Mouse (Mus musculus): ENCODE measurements around the gene Coa3.
"Not testable (repeated sequence)": the region's sequence is repeated elsewhere in the genome, so short reads cannot be mapped to it uniquely, and the experiment has no call there.

Coa3 gene

GRCm38 (mm10) chr11:101278223-101279192 lies at the start of gene Coa3, which contains the start of gene Cntd1:
Gene Coa3, minus strand, starts transcription at chr11:101279114.
Gene Cntd1, plus strand, starts transcription at chr11:101279012.
- DNase-seq (ENCODE audit: low spot score in 2 of 2), result peak; percentile 80 to 81

GRCm38 (mm10) chr11:101327311-101327710 lies 48.4 kb upstream of the Coa3 start:
- no peak for DNase-seq (ENCODE audit: low spot score in 2 of 2)

- DNase-seq (ENCODE audit: low spot score in 2 of 2), result no peak
Measured at GRCm38 (mm10) chr11:101326147-101326546, 47.2 kb upstream of the Coa3 start.

GRCm38 (mm10) chr11:101325201-101325600 lies 46.3 kb upstream of the Coa3 start:
- DNase-seq (ENCODE audit: low spot score in 2 of 2), result not testable (repeated sequence)

- no peak for DNase-seq (ENCODE audit: low spot score in 2 of 2)
Measured at GRCm38 (mm10) chr11:101324763-101325162, 45.8 kb upstream of the Coa3 start, which contains the start of gene Aoc2. Gene Aoc2, plus strand, starts transcription at chr11:101325063.

- DNase-seq (ENCODE audit: low spot score in 2 of 2), result peak; percentile 14 to 50
Measured at GRCm38 (mm10) chr11:101323609-101324008, 44.7 kb upstream of the Coa3 start.

GRCm38 (mm10) chr11:101316501-101316917 lies 37.6 kb upstream of the Coa3 start:
- DNase-seq (ENCODE audit: low spot score in 2 of 2), result no peak

- DNase-seq (ENCODE audit: low spot score in 2 of 2), result peak; percentile 82 to 85
Measured at GRCm38 (mm10) chr11:101315665-101316500, 37.0 kb upstream of the Coa3 start, which contains the start of gene Psme3. Gene Psme3, plus strand, starts transcription at chr11:101316213.

GRCm38 (mm10) chr11:101315082-101315650 lies 36.3 kb upstream of the Coa3 start:
- no peak for DNase-seq (ENCODE audit: low spot score in 2 of 2)

GRCm38 (mm10) chr11:101314567-101314966 lies 35.7 kb upstream of the Coa3 start:
- no peak for DNase-seq (ENCODE audit: low spot score in 2 of 2)

- DNase-seq (ENCODE audit: low spot score in 2 of 2), result no peak
Measured at GRCm38 (mm10) chr11:101312150-101312549, 33.2 kb upstream of the Coa3 start.

GRCm38 (mm10) chr11:101311083-101311482 lies 32.2 kb upstream of the Coa3 start:
- no peak for DNase-seq (ENCODE audit: low spot score in 2 of 2)

- DNase-seq (ENCODE audit: low spot score in 2 of 2), result no peak
Measured at GRCm38 (mm10) chr11:101307744-101308143, 28.8 kb upstream of the Coa3 start.

GRCm38 (mm10) chr11:101302004-101302798 lies 23.3 kb upstream of the Coa3 start, which contains the start of gene Becn1:
Gene Becn1, minus strand, starts transcription at chr11:101302286.
- DNase-seq (ENCODE audit: low spot score in 2 of 2), result peak; percentile 87 to 94

- DNase-seq (ENCODE audit: low spot score in 2 of 2), result no peak
Measured at GRCm38 (mm10) chr11:101301299-101302003, 22.5 kb upstream of the Coa3 start.

- DNase-seq (ENCODE audit: low spot score in 2 of 2), result no peak
Measured at GRCm38 (mm10) chr11:101300881-101301280, 22.0 kb upstream of the Coa3 start.

- DNase-seq (ENCODE audit: low spot score in 2 of 2), result no peak
Measured at GRCm38 (mm10) chr11:101295191-101295590, 16.3 kb upstream of the Coa3 start.

- no peak for DNase-seq (ENCODE audit: low spot score in 2 of 2)
Measured at GRCm38 (mm10) chr11:101291231-101291630, 12.3 kb upstream of the Coa3 start.

- DNase-seq (ENCODE audit: low spot score in 2 of 2), result no peak
Measured at GRCm38 (mm10) chr11:101287306-101287705, 8.4 kb upstream of the Coa3 start.

GRCm38 (mm10) chr11:101283805-101284204 lies 4.9 kb upstream of the Coa3 start:
- DNase-seq (ENCODE audit: low spot score in 2 of 2), result no peak
